Mouse (Mus musculus): Measurements from ENCODE around the gene Tmem233. TPM values are rescaled to one million over a fixed set of nuclear protein-coding genes. Genes with fewer than 3 reads are reported as not detected.

The Tmem233 gene
- total and polyA plus RNA-seq, 2 experiments from 2014 or later, result not detected

GRCm38 (mm10) chr5:116022658-116023200, 60.3 kb downstream of the Tmem233 start:
- no peaks in the 10 kb centered on the region for H3K9me3 ChIP-seq (ENCODE audit: low read length)
- peaks cover 46% of the 10 kb centered on the region for H3K36me3 ChIP-seq (ENCODE audit: insufficient read depth)
- DNase-seq (no peak), ATAC-seq (no peak)
- H3K4me1 ChIP-seq (ENCODE audit: insufficient read depth), result peaks cover 7% of the 10 kb centered on the region; the same call in 1 of the 2 replicates
- 84% methylated on average over 7 of the region's 7 CpGs for WGBS
- no peaks in the 10 kb centered on the region for H3K27me3 ChIP-seq (ENCODE audit: insufficient read depth, low read length)
- no peak overlapping the region for H3K27ac ChIP-seq (ENCODE audit: low read depth, low read length)
- no peak overlapping the region for H3K9ac ChIP-seq
- no peak overlapping the region for H3K4me3 ChIP-seq (ENCODE audit: low read depth, low read length)
- no peak for TF ChIP-seq CTCF (IDR thresholded peaks at IDR 0.05; ENCODE audit: low read depth)
- H3K4me2 ChIP-seq (ENCODE audit: low read depth), result peak overlapping the region; percentile 93; the same call in 1 of the 2 replicates

- 95% methylated on average over 12 of the region's 12 CpGs for WGBS
These were observed 60.9 kb downstream of the Tmem233 start for GRCm38 (mm10) chr5:116022131-116022530.

GRCm38 (mm10) chr5:116021552-116021951, 61.5 kb downstream of the Tmem233 start:
- H3K27me3 ChIP-seq (ENCODE audit: insufficient read depth, low read length), result no peaks in the 10 kb centered on the region
- 89% methylated on average over 14 of the region's 14 CpGs for WGBS
- ATAC-seq (no peak), DNase-seq (no peak)
- no peak overlapping the region for H3K9ac ChIP-seq
- H3K27ac ChIP-seq (ENCODE audit: low read depth, low read length), result no peak overlapping the region
- peaks cover 57% of the 10 kb centered on the region for H3K36me3 ChIP-seq (ENCODE audit: insufficient read depth)
- no peak overlapping the region for H3K4me2 ChIP-seq (ENCODE audit: low read depth)
- H3K9me3 ChIP-seq (ENCODE audit: low read length), result no peaks in the 10 kb centered on the region
- H3K4me1 ChIP-seq (ENCODE audit: insufficient read depth), result peaks cover 7% of the 10 kb centered on the region; the same call in 1 of the 2 replicates
- no peak for TF ChIP-seq CTCF (IDR thresholded peaks at IDR 0.05; ENCODE audit: low read depth)
- no peak overlapping the region for H3K4me3 ChIP-seq (ENCODE audit: low read depth, low read length)

More at GRCm38 (mm10) chr5:116022131-116022530, 60.9 kb downstream of the Tmem233 start:
- no peak for TF ChIP-seq CTCF (IDR thresholded peaks at IDR 0.05; ENCODE audit: low read depth)
- no peak overlapping the region for H3K9ac ChIP-seq
- H3K27me3 ChIP-seq (ENCODE audit: insufficient read depth, low read length), result no peaks in the 10 kb centered on the region
- H3K4me1 ChIP-seq (ENCODE audit: insufficient read depth), result peaks cover 7% of the 10 kb centered on the region; the same call in 1 of the 2 replicates
- H3K9me3 ChIP-seq (ENCODE audit: low read length), result no peaks in the 10 kb centered on the region
- no peak overlapping the region for H3K4me2 ChIP-seq (ENCODE audit: low read depth)
- ATAC-seq (no peak), DNase-seq (no peak)
- no peak overlapping the region for H3K27ac ChIP-seq (ENCODE audit: low read depth, low read length)
- no peak overlapping the region for H3K4me3 ChIP-seq (ENCODE audit: low read depth, low read length)
- H3K36me3 ChIP-seq (ENCODE audit: insufficient read depth), result peaks cover 52% of the 10 kb centered on the region

GRCm38 (mm10) chr5:116019371-116019770, 63.7 kb downstream of the Tmem233 start:
- H3K27ac ChIP-seq (ENCODE audit: low read depth, low read length), result no peak overlapping the region
- H3K4me1 ChIP-seq (ENCODE audit: insufficient read depth), result peaks cover 7% of the 10 kb centered on the region; the same call in 1 of the 2 replicates
- TF ChIP-seq CTCF (IDR thresholded peaks at IDR 0.05; ENCODE audit: low read depth), result no peak
- ATAC-seq, result no peak
- no peak overlapping the region for H3K4me2 ChIP-seq (ENCODE audit: low read depth)
- no peaks in the 10 kb centered on the region for H3K9me3 ChIP-seq (ENCODE audit: low read length)
- no peak for DNase-seq
- no peaks in the 10 kb centered on the region for H3K27me3 ChIP-seq (ENCODE audit: insufficient read depth, low read length)
- no peak overlapping the region for H3K4me3 ChIP-seq (ENCODE audit: low read depth, low read length)
- H3K36me3 ChIP-seq (ENCODE audit: insufficient read depth), result peaks cover 79% of the 10 kb centered on the region
- 90% methylated on average over 11 of the region's 11 CpGs for WGBS
- H3K9ac ChIP-seq, result no peak overlapping the region

GRCm38 (mm10) chr5:116018784-116019183, 64.3 kb downstream of the Tmem233 start:
- WGBS, result 86% methylated on average over 6 of the region's 6 CpGs

DNA sequence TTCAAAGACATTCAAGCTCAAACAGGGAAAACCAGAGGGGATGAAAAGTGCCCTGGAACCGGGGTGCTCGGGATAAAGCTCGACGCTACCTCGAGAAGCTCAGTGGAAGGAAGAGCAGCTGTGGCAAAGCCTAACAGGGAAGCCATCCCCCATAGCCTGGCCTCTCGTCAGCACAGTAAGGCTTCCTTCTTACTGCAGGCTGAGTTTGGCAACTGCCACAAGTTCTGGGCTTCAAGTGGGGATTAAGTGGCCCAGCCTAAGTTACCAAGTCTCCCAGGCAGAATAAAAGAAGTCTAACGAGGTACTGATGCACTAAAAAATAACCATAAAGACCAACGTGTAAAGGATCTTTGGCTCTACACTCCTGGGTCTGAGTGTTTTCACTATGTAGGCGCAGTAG, 64.8 kb downstream of the Tmem233 start:
- H3K27ac ChIP-seq (ENCODE audit: low read depth, low read length), result no peak overlapping the region
- ATAC-seq (no peak), DNase-seq (no peak)
- no peak overlapping the region for H3K4me2 ChIP-seq (ENCODE audit: low read depth)
- no peak overlapping the region for H3K4me3 ChIP-seq (ENCODE audit: low read depth, low read length)
- WGBS, result 75% methylated on average over 9 of the region's 9 CpGs
- no peaks in the 10 kb centered on the region for H3K9me3 ChIP-seq (ENCODE audit: low read length)
- H3K4me1 ChIP-seq (ENCODE audit: insufficient read depth), result peaks cover 2% of the 10 kb centered on the region; the same call in 1 of the 2 replicates
- TF ChIP-seq CTCF (IDR thresholded peaks at IDR 0.05; ENCODE audit: low read depth), result no peak
- H3K27me3 ChIP-seq (ENCODE audit: insufficient read depth, low read length), result no peaks in the 10 kb centered on the region
- H3K36me3 ChIP-seq (ENCODE audit: insufficient read depth), result peaks cover 90% of the 10 kb centered on the region
- no peak overlapping the region for H3K9ac ChIP-seq

More at GRCm38 (mm10) chr5:116018784-116019183, 64.3 kb downstream of the Tmem233 start:
- ATAC-seq (no peak), DNase-seq (no peak)
- H3K4me3 ChIP-seq (ENCODE audit: low read depth, low read length), result no peak overlapping the region
- no peak overlapping the region for H3K4me2 ChIP-seq (ENCODE audit: low read depth)
- peaks cover 7% of the 10 kb centered on the region; the same call in 1 of the 2 replicates for H3K4me1 ChIP-seq (ENCODE audit: insufficient read depth)
- peaks cover 85% of the 10 kb centered on the region for H3K36me3 ChIP-seq (ENCODE audit: insufficient read depth)
- no peaks in the 10 kb centered on the region for H3K9me3 ChIP-seq (ENCODE audit: low read length)
- TF ChIP-seq CTCF (IDR thresholded peaks at IDR 0.05; ENCODE audit: low read depth), result no peak
- H3K27ac ChIP-seq (ENCODE audit: low read depth, low read length), result no peak overlapping the region
- no peaks in the 10 kb centered on the region for H3K27me3 ChIP-seq (ENCODE audit: insufficient read depth, low read length)
- H3K9ac ChIP-seq, result no peak overlapping the region

DNA sequence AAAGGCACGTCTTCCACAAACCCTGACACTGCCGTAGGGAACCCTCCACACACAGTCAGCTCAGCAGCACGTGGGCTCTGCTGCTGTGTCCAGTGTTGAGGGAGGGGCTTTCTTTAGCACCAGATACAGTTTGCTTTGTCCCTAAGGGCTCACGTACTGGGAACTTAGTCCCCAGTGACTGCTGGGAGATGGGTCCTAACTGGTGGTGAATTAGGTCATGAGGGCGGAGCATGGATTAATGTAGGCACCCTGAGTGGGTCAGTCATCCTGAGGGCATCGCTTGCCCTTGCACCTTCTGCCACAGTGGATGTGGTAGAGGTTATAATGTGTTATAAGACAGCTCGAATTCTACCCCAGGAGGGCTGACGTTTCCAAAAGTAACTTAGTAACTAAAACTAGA, 65.7 kb downstream of the Tmem233 start:
- Histone ChIP-seq H3K9me3 (ENCODE audit: low read length) (no peaks in the 10 kb centered on the region), H3K27ac (ENCODE audit: low read depth, low read length) (no peak overlapping the region), H3K4me2 (ENCODE audit: low read depth) (no peak overlapping the region), H3K4me1 (ENCODE audit: insufficient read depth) (no peaks in the 10 kb centered on the region), H3K4me3 (ENCODE audit: low read depth, low read length) (no peak overlapping the region), H3K9ac (no peak overlapping the region), H3K27me3 (ENCODE audit: insufficient read depth, low read length) (no peaks in the 10 kb centered on the region), H3K36me3 (ENCODE audit: insufficient read depth) (peaks cover 97% of the 10 kb centered on the region)
- DNase-seq (no peak), ATAC-seq (no peak)
- 93% methylated on average over 8 of the region's 8 CpGs for WGBS
- no peak for TF ChIP-seq CTCF (IDR thresholded peaks at IDR 0.05; ENCODE audit: low read depth)

Data from forebrain, postnatal 0 days (tissue).